Mouse (Mus musculus) c-Kit-positive CD71-positive TER-119-positive erythroid progenitor cells, embryonic 14.5 days (primary cell): Measurements from ENCODE around the gene Camk1d.
"Not testable (repeated sequence)": the region's sequence is repeated elsewhere in the genome, so short reads cannot be mapped to it uniquely, and the experiment has no call there.

Experiments
- DNase-seq: peaks from one replicate; pipeline ENCODE4 v3.0.0-alpha.2; 2013; ENCODE audit warnings: low spot score

The Camk1d gene

DNA sequence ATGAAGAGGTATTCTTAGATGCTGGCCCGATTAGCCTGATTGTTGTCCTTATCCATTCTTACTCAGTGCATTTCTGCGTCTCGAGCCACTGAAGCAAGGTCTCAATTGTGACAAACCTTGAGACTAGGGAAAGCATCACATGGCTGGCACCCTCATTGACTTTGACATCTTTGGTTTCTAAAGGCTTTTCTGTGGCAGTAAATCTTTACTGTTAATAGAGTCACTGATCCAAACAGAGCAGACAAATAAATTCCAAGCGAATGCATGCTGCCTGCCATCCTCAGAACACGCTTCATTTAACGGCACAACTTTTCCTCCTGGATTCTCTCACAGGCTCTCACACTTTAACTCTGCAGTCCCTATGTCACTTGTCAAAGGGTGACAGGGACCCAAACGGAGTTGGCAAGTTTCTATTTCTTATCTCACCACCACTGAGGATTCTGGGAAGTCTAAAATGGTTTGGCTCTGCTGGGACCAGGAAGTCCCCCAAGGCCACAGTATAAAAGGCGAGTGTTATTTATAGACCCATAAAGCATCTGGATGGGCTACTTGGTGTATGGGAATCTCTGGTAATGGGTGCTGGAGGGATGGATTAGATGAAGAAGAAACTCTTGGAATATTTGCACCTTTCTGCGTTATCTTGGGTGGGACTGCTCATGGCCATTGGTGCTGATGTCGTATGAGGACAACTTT is 141.9 kb downstream of the Camk1d start:
- no peak for DNase-seq

DNA sequence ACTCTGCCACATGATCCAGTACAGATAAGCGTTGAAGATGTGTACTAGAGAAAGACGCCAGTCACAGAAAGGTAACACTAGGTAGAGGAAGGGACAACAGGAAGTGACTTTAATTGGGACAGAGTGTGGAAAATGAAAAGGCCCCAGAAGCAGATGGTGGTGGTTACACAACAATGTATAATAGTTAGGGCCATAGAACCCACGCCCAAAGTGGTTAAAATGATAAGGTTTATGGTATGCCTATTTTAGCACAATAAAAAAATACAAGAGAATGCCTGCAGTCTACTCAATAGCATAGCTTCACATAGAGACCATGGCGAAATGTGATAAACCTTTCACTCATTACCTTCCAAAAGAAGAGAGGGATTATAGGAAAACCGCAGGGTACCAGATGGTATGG is 147.7 kb downstream of the Camk1d start:
- no peak for DNase-seq

- DNase-seq: no peak
Observed at GRCm38 (mm10) chr2:5563685-5564084, 150.6 kb downstream of the Camk1d start.

- no peak for DNase-seq
Observed at GRCm38 (mm10) chr2:5561446-5561845, 152.9 kb downstream of the Camk1d start.

- DNase-seq: no peak
Observed at GRCm38 (mm10) chr2:5553264-5553663, 161.1 kb downstream of the Camk1d start.

GRCm38 (mm10) chr2:5551758-5552255 is 162.5 kb downstream of the Camk1d start:
- DNase-seq: no peak

- no peak for DNase-seq
Observed at GRCm38 (mm10) chr2:5549334-5549733, 165.0 kb downstream of the Camk1d start.

GRCm38 (mm10) chr2:5548872-5549271 is 165.4 kb downstream of the Camk1d start:
- no peak for DNase-seq

DNA sequence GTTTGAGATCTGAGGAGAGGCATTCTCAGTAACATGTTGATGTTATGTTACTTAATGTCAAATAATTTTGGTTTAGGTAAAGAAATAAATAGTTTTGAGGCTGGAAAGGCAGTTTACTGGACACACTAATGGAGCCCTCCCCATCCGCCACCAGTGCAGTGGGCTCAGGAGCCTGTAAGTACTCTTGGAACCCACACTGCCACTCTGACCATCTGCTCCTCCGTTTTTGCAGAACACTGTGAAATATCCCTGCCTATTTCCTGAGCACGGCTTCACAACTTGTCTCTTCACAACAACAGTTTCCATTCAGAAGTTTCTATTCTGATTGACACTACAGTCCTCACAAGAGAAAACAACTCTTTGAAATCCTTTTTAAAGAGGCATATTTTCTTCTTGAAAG is 173.4 kb downstream of the Camk1d start:
- DNase-seq: no peak

- not testable (repeated sequence) for DNase-seq
Observed at GRCm38 (mm10) chr2:5539894-5540293, 174.4 kb downstream of the Camk1d start.

GRCm38 (mm10) chr2:5533868-5534267 is 180.4 kb downstream of the Camk1d start:
- DNase-seq: no peak

GRCm38 (mm10) chr2:5529992-5530391 is 184.3 kb downstream of the Camk1d start:
- DNase-seq: no peak

GRCm38 (mm10) chr2:5519221-5519669 is 195.1 kb downstream of the Camk1d start:
- DNase-seq: no peak

DNA sequence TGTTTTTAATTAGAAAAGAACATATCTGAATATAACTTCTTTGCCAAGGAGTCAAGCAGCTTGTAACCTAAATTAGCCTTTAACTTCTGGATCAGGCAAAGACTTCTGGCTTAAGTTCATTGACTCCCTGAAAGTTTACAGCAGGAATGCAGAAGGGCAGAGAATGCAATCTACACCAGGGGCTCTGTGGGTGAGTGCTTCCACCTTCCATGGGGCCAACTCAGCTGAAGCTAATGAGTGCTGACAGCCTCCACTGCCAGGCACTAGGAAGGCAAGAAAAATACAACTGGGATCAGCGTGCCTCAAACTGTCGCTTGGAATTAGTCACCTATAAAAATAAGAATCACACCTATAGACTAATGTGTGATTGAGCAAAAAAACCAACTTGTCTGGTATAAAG is 199.2 kb downstream of the Camk1d start:
- no peak for DNase-seq

GRCm38 (mm10) chr2:5514095-5514494 is 200.2 kb downstream of the Camk1d start:
- DNase-seq: no peak

- no peak for DNase-seq
Observed at GRCm38 (mm10) chr2:5513621-5514020, 200.7 kb downstream of the Camk1d start.

DNA sequence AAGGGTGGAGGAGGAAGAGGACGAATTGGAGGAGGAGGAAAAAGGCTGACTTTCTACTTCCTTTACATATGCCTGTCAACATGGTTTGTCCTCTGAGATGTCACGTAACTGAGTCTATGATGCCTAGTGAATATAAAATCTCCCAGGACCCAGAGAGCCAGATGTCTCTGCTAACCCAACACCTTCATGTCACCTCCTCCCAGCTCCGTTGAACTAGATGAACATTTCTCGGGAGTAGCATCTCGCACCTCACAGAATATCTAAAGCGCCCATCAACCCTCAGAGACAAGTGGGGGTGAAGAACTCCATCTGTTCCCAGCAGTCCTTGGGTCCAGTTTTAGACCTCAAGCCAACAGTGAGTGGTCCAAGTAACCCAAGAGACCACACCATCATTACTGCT is 204.3 kb downstream of the Camk1d start:
- no peak for DNase-seq

DNA sequence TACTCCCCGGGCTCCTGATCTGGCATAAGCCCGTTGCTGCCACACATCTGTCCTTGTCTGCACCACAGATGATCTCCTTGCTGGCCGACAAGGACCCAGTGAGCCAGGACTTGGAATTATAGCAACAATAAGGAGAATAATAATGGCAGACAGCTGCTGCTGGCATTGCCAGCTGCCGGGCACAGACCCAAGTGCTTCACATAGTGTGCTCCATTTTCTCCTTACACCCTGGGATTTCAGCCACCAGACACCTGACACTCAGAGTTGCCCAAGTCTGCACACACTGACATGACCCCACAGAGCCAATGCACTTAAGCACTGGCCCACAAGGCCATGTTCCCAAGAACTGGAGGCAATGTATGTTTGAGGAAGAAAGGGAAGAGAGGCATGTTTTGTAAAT is 214.7 kb downstream of the Camk1d start:
- no peak for DNase-seq

GRCm38 (mm10) chr2:5489916-5490315 is 224.4 kb downstream of the Camk1d start:
- no peak for DNase-seq

DNA sequence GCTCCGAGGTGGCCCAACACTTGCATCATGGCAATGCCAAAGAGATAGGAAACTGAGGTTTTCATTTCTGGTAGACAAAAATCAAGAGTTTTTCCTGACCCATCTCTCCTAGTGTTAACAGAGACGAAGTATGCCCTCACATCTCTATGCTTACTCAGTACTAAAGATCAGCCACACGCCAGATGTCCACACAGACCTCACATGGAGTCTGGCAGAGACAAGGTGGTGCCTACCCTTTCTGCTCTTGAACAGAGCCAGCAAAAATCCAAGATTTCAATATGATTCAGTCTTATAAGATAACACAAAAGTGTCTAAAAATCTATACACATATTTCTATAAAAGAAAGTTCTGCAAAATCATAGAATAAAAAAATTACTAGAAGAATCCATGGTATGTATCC is 227.0 kb downstream of the Camk1d start:
- no peak for DNase-seq

- DNase-seq: no peak
Observed at GRCm38 (mm10) chr2:5486663-5487062, 227.7 kb downstream of the Camk1d start.

DNA sequence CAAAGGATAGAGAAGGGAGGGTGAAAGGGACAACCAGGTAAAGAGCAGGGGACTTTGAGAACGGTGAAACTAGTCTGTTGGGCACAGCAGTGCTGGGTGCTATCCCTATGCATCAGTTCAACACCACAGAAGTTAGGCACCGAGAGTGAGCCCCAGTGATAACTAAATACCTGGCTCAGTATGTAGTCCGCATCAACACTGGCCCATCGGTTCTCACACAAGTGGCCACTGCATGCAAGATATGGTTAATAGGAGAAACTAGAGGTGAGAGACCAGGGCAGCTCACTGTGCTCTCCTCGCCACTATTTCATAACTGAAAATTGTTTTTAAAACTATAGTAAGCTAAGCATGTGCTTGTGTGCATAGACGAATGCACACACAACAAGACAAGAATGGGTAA is 228.5 kb downstream of the Camk1d start:
- no peak for DNase-seq

DNA sequence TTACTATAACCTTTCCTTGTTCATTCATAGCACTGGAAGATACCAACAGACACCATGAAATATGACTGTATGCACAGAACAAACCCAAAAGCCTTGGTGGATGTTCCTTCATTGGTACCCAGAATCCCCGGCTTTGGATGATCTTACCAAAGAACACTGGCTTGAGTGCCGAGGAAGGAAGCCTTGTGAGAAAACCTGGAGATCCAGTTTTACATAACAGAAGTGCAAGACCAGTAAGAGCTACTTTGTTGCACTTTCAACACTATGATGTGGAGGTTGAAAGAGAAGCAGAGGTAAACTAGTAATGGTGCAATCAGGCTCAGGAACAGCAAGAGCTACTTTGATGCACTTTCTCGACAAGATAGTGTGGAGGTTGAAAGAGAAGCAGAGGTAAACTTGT is 234.4 kb downstream of the Camk1d start:
- no peak for DNase-seq

- no peak for DNase-seq
Observed at GRCm38 (mm10) chr2:5478709-5479108, 235.6 kb downstream of the Camk1d start.
